Mouse (Mus musculus): ENCODE measurements around the gene Fam71f2. TPM values are rescaled to one million over a fixed set of nuclear protein-coding genes. Genes with fewer than 3 reads are reported as not detected.
A peak's percentile ranks its signal among the peaks of the same experiment; 100 is the strongest.

The Fam71f2 gene
- polyA plus RNA-seq, 1 experiment from 2014 or later = 0.47 TPM

- ATAC-seq (replicated peaks; ENCODE audit: low FRiP score) = no peak; the same call in 1 of the 2 replicates
- 53% methylated on average over 4 of the region's 4 CpGs for WGBS
Observed at GRCm38 (mm10) chr6:29266936-29267335, 12.5 kb upstream of the Fam71f2 start.

GRCm38 (mm10) chr6:29269006-29269668, 10.3 kb upstream of the Fam71f2 start:
- Histone ChIP-seq H3K4me3 (ENCODE audit: low read depth, low read length) (no peak overlapping the region), H3K4me2 (no peak overlapping the region), H3K4me1 (replicated peaks; ENCODE audit: control insufficient read depth, insufficient read depth, low read length) (peaks cover 14% of the 10 kb centered on the region), H3K9me3 (ENCODE audit: control insufficient read depth, low read length) (no peaks in the 10 kb centered on the region), H3K36me3 (ENCODE audit: control insufficient read depth, insufficient read depth, low read length) (no peaks in the 10 kb centered on the region), H3K9ac (ENCODE audit: low read depth, low read length) (no peak overlapping the region), H3K27ac (ENCODE audit: low read depth, low read length) (no peak overlapping the region), H3K27me3 (replicated peaks; ENCODE audit: control insufficient read depth, insufficient read depth, low read length) (no peaks in the 10 kb centered on the region; the same call in 1 of the 2 replicates)
- ATAC-seq (replicated peaks; ENCODE audit: low FRiP score) = no peak
- DNase-seq (ENCODE audit: low spot score) = no peak
- 64% methylated on average over 6 of the region's 6 CpGs for WGBS

More at GRCm38 (mm10) chr6:29266936-29267335, 12.5 kb upstream of the Fam71f2 start:
- H3K9ac ChIP-seq (ENCODE audit: low read depth, low read length) = no peak overlapping the region
- DNase-seq (ENCODE audit: low spot score) = no peak
- no peak overlapping the region for H3K4me3 ChIP-seq (ENCODE audit: low read depth, low read length)
- H3K27me3 ChIP-seq (replicated peaks; ENCODE audit: control insufficient read depth, insufficient read depth, low read length) = no peaks in the 10 kb centered on the region; the same call in 1 of the 2 replicates
- H3K4me2 ChIP-seq = no peak overlapping the region
- no peaks in the 10 kb centered on the region for H3K36me3 ChIP-seq (ENCODE audit: control insufficient read depth, insufficient read depth, low read length)
- H3K9me3 ChIP-seq (ENCODE audit: control insufficient read depth, low read length) = no peaks in the 10 kb centered on the region
- peak overlapping the region; percentile 8; the same call in 1 of the 2 replicates for H3K27ac ChIP-seq (ENCODE audit: low read depth, low read length)
- peaks cover 8% of the 10 kb centered on the region; the same call in 1 of the 2 replicates for H3K4me1 ChIP-seq (replicated peaks; ENCODE audit: control insufficient read depth, insufficient read depth, low read length)

GRCm38 (mm10) chr6:29270961-29271360, 8.4 kb upstream of the Fam71f2 start:
- H3K4me3 ChIP-seq (ENCODE audit: low read depth, low read length) = peak overlapping the region; percentile 33
- WGBS = 1% methylated on average over 8 of the region's 8 CpGs
- H3K9me3 ChIP-seq (ENCODE audit: control insufficient read depth, low read length) = no peaks in the 10 kb centered on the region
- no peaks in the 10 kb centered on the region for H3K27me3 ChIP-seq (replicated peaks; ENCODE audit: control insufficient read depth, insufficient read depth, low read length)
- H3K4me2 ChIP-seq = peak overlapping the region; percentile 58
- no peak for ATAC-seq (replicated peaks; ENCODE audit: low FRiP score)
- 0 out of 2 replicates have a peak, but pooled peaks cover 6% of the 10 kb centered on the region for H3K36me3 ChIP-seq (ENCODE audit: control insufficient read depth, insufficient read depth, low read length)
- H3K4me1 ChIP-seq (replicated peaks; ENCODE audit: control insufficient read depth, insufficient read depth, low read length) = peaks cover 14% of the 10 kb centered on the region
- DNase-seq (ENCODE audit: low spot score) = no peak
- H3K9ac ChIP-seq (ENCODE audit: low read depth, low read length) = 0 out of 2 replicates have a peak overlapping the region, but pooled peaks have one; percentile 9
- H3K27ac ChIP-seq (ENCODE audit: low read depth, low read length) = peak overlapping the region; percentile 43; the same call in 1 of the 2 replicates

- Histone ChIP-seq H3K27me3 (replicated peaks; ENCODE audit: control insufficient read depth, insufficient read depth, low read length) (no peaks in the 10 kb centered on the region), H3K4me2 (peak within 1 kb of the TSS; percentile 82), H3K9me3 (ENCODE audit: control insufficient read depth, low read length) (no peaks in the 10 kb centered on the region), H3K36me3 (ENCODE audit: control insufficient read depth, insufficient read depth, low read length) (0 out of 2 replicates have a peak, but pooled peaks cover 6% of the 10 kb centered on the region), H3K27ac (ENCODE audit: low read depth, low read length) (peak within 1 kb of the TSS; percentile 84), H3K4me1 (replicated peaks; ENCODE audit: control insufficient read depth, insufficient read depth, low read length) (peaks cover 14% of the 10 kb centered on the region), H3K9ac (ENCODE audit: low read depth, low read length) (peak within 1 kb of the TSS; percentile 78), H3K4me3 (ENCODE audit: low read depth, low read length) (peak within 1 kb of the TSS; percentile 68)
- DNase-seq (ENCODE audit: low spot score) = peak; percentile 93
- ATAC-seq (replicated peaks; ENCODE audit: low FRiP score) = peak; percentile 97
- WGBS = 1% methylated on average over 46 of the region's 46 CpGs
Observed at GRCm38 (mm10) chr6:29272312-29273072, 6.9 kb upstream of the Fam71f2 start, which contains the start of gene Hilpda. TSS of gene Hilpda (plus strand) at chr6:29272488.

GRCm38 (mm10) chr6:29276746-29277145, 2.6 kb upstream of the Fam71f2 start:
- Histone ChIP-seq H3K27me3 (replicated peaks; ENCODE audit: control insufficient read depth, insufficient read depth, low read length) (no peaks in the 10 kb centered on the region), H3K4me1 (replicated peaks; ENCODE audit: control insufficient read depth, insufficient read depth, low read length) (peaks cover 10% of the 10 kb centered on the region), H3K4me2 (no peak overlapping the region), H3K9ac (ENCODE audit: low read depth, low read length) (no peak overlapping the region), H3K9me3 (ENCODE audit: control insufficient read depth, low read length) (no peaks in the 10 kb centered on the region), H3K4me3 (ENCODE audit: low read depth, low read length) (no peak overlapping the region), H3K27ac (ENCODE audit: low read depth, low read length) (no peak overlapping the region), H3K36me3 (ENCODE audit: control insufficient read depth, insufficient read depth, low read length) (0 out of 2 replicates have a peak, but pooled peaks cover 6% of the 10 kb centered on the region)
- WGBS = 90% methylated on average over 5 of the region's 5 CpGs
- ATAC-seq (replicated peaks; ENCODE audit: low FRiP score) = no peak
- DNase-seq (ENCODE audit: low spot score) = no peak

GRCm38 (mm10) chr6:29278513-29279267, 703 bp upstream of the Fam71f2 start:
- Histone ChIP-seq H3K27me3 (replicated peaks; ENCODE audit: control insufficient read depth, insufficient read depth, low read length) (no peaks in the 10 kb centered on the region), H3K27ac (ENCODE audit: low read depth, low read length) (peak overlapping the region; percentile 38; the same call in 1 of the 2 replicates), H3K4me2 (no peak overlapping the region), H3K4me3 (ENCODE audit: low read depth, low read length) (no peak overlapping the region), H3K4me1 (replicated peaks; ENCODE audit: control insufficient read depth, insufficient read depth, low read length) (peaks cover 6% of the 10 kb centered on the region; the same call in 1 of the 2 replicates), H3K9me3 (ENCODE audit: control insufficient read depth, low read length) (no peaks in the 10 kb centered on the region), H3K9ac (ENCODE audit: low read depth, low read length) (peak overlapping the region; percentile 25; the same call in 1 of the 2 replicates), H3K36me3 (ENCODE audit: control insufficient read depth, insufficient read depth, low read length) (0 out of 2 replicates have a peak, but pooled peaks cover 6% of the 10 kb centered on the region)
- peak; percentile 43 for DNase-seq (ENCODE audit: low spot score)
- ATAC-seq (replicated peaks; ENCODE audit: low FRiP score) = peak; percentile 62
- 22% methylated on average over 8 of the region's 8 CpGs for WGBS

- ATAC-seq (replicated peaks; ENCODE audit: low FRiP score) = no peak
Observed at GRCm38 (mm10) chr6:29280671-29281070, 1.3 kb downstream of the Fam71f2 start.

GRCm38 (mm10) chr6:29286870-29287269, 7.5 kb downstream of the Fam71f2 start:
- H3K36me3 ChIP-seq (ENCODE audit: control insufficient read depth, insufficient read depth, low read length) = no peaks in the 10 kb centered on the region; the same call in 1 of the 2 replicates
- H3K27ac ChIP-seq (ENCODE audit: low read depth, low read length) = no peak overlapping the region
- no peaks in the 10 kb centered on the region for H3K27me3 ChIP-seq (replicated peaks; ENCODE audit: control insufficient read depth, insufficient read depth, low read length)
- DNase-seq (ENCODE audit: low spot score) (no peak), ATAC-seq (replicated peaks; ENCODE audit: low FRiP score) (no peak)
- H3K9ac ChIP-seq (ENCODE audit: low read depth, low read length) = no peak overlapping the region
- WGBS = 64% methylated on average over 7 of the region's 7 CpGs
- H3K4me1 ChIP-seq (replicated peaks; ENCODE audit: control insufficient read depth, insufficient read depth, low read length) = no peaks in the 10 kb centered on the region
- H3K4me3 ChIP-seq (ENCODE audit: low read depth, low read length) = no peak overlapping the region
- no peaks in the 10 kb centered on the region for H3K9me3 ChIP-seq (ENCODE audit: control insufficient read depth, low read length)
- H3K4me2 ChIP-seq = no peak overlapping the region

More at GRCm38 (mm10) chr6:29280671-29281070, 1.3 kb downstream of the Fam71f2 start:
- Histone ChIP-seq H3K9me3 (ENCODE audit: control insufficient read depth, low read length) (no peaks in the 10 kb centered on the region), H3K4me1 (replicated peaks; ENCODE audit: control insufficient read depth, insufficient read depth, low read length) (peaks cover 4% of the 10 kb centered on the region; the same call in 1 of the 2 replicates), H3K9ac (ENCODE audit: low read depth, low read length) (no peak overlapping the region), H3K27me3 (replicated peaks; ENCODE audit: control insufficient read depth, insufficient read depth, low read length) (no peaks in the 10 kb centered on the region), H3K27ac (ENCODE audit: low read depth, low read length) (no peak overlapping the region), H3K4me3 (ENCODE audit: low read depth, low read length) (no peak overlapping the region), H3K36me3 (ENCODE audit: control insufficient read depth, insufficient read depth, low read length) (no peaks in the 10 kb centered on the region), H3K4me2 (no peak overlapping the region)
- WGBS = 65% methylated on average over 7 of the region's 7 CpGs
- DNase-seq (ENCODE audit: low spot score) = no peak

Data from liver, embryonic 11.5 days (tissue).